Mouse (Mus musculus): ENCODE measurements at regions not wholly inside any gene's neighbourhood (a gene's known extent, or its start where the extent isn't known, plus 50 kb on each side); places are given as distances from the start of the nearest gene placed in this dataset.

- Histone ChIP-seq H3K4me2 (ENCODE audit: low read depth) (no peak overlapping the region), H3K4me3 (ENCODE audit: insufficient read depth in 1 of 2, low read depth in 2 of 2, low read length in 2 of 2) (no peak overlapping the region), H3K36me3 (replicated peaks; ENCODE audit: control insufficient read depth, insufficient read depth, low read depth) (no peaks in the 10 kb centered on the region), H3K9ac (replicated peaks) (no peak overlapping the region), H3K27ac (no peak overlapping the region), H3K27me3 (ENCODE audit: control insufficient read depth, insufficient read depth, low read length) (no peaks in the 10 kb centered on the region; the same call in 1 of the 2 replicates), H3K4me1 (replicated peaks; ENCODE audit: control insufficient read depth in 2 of 2, insufficient read depth in 2 of 2, low read length in 1 of 2) (no peaks in the 10 kb centered on the region), H3K9me3 (ENCODE audit: control insufficient read depth, low read length) (no peaks in the 10 kb centered on the region)
- no peak for TF ChIP-seq CTCF (IDR thresholded peaks at IDR 0.05; ENCODE audit: low read depth)
- no peak for TF ChIP-seq EP300 (IDR thresholded peaks at IDR 0.05; ENCODE audit: low read depth)
- DNase-seq (ENCODE audit: low read depth in 3 of 3, low spot score in 3 of 3) (no peak), ATAC-seq (ENCODE audit: insufficient read depth) (no peak)
- WGBS (ENCODE audit: insufficient replicate concordance): 62% methylated on average over 2 of the region's 2 CpGs
Measured at GRCm38 (mm10) chr11:19226756-19227155, 208.0 kb upstream of the Meis1 start.

GRCm38 (mm10) chr11:19227716-19228115 is 208.9 kb upstream of the Meis1 start:
- DNase-seq (ENCODE audit: low read depth in 3 of 3, low spot score in 3 of 3): no peak
- WGBS (ENCODE audit: insufficient replicate concordance): 56% methylated on average over 4 of the region's 4 CpGs

DNA sequence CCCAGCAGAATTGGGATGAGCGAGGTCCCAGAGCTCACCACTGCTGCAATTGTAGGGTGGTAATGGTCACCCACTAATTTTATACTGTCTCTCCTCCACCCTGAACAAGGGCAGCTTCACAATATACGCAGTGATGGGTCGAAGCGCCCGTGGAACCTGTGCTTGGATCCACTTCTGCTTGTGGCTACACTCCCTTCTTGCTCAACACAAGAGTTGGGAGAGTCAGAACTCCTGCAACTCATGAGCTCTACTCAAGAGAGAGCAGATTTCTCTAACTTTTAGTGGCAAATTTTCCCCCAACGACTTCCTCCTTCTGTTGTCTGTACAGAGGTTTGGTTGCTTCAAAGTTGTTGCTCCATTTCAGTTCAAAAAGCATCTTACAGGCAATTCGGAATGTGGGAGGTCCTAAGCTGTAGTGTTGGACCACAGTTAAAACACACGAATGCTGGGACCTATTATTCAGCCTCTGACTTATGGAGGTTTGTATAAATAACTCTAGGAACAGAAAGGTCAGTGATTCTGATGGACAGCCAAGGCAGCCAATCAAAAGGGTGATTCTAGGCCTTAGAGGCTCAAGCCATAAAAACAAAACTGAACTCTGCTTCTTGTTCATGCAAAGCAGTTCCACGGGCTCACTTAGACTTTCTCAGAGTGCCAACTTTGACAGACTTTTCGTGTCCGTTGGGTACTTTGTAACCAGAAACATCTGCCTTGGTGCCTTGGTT is 227.8 kb upstream of the Meis1 start:
- no peak overlapping the region for H3K4me2 ChIP-seq (ENCODE audit: low read depth)
- H3K9ac ChIP-seq (replicated peaks): no peak overlapping the region
- no peaks in the 10 kb centered on the region for H3K4me1 ChIP-seq (replicated peaks; ENCODE audit: control insufficient read depth in 2 of 2, insufficient read depth in 2 of 2, low read length in 1 of 2)
- no peak overlapping the region for H3K27ac ChIP-seq
- H3K9me3 ChIP-seq (ENCODE audit: control insufficient read depth, low read length): no peaks in the 10 kb centered on the region
- 59% methylated on average over 11 of the region's 11 CpGs for WGBS (ENCODE audit: insufficient replicate concordance)
- DNase-seq (ENCODE audit: low read depth in 3 of 3, low spot score in 3 of 3) (no peak), ATAC-seq (ENCODE audit: insufficient read depth) (no peak)
- H3K27me3 ChIP-seq (ENCODE audit: control insufficient read depth, insufficient read depth, low read length): no peaks in the 10 kb centered on the region
- H3K4me3 ChIP-seq (ENCODE audit: insufficient read depth in 1 of 2, low read depth in 2 of 2, low read length in 2 of 2): no peak overlapping the region
- TF ChIP-seq CTCF (IDR thresholded peaks at IDR 0.05; ENCODE audit: low read depth) (no peak), EP300 (IDR thresholded peaks at IDR 0.05; ENCODE audit: low read depth) (no peak)
- no peaks in the 10 kb centered on the region for H3K36me3 ChIP-seq (replicated peaks; ENCODE audit: control insufficient read depth, insufficient read depth, low read depth)

More at GRCm38 (mm10) chr11:19227716-19228115, 208.9 kb upstream of the Meis1 start:
- Histone ChIP-seq H3K4me1 (replicated peaks; ENCODE audit: control insufficient read depth in 2 of 2, insufficient read depth in 2 of 2, low read length in 1 of 2) (no peaks in the 10 kb centered on the region), H3K4me3 (ENCODE audit: insufficient read depth in 1 of 2, low read depth in 2 of 2, low read length in 2 of 2) (no peak overlapping the region), H3K27me3 (ENCODE audit: control insufficient read depth, insufficient read depth, low read length) (no peaks in the 10 kb centered on the region; the same call in 1 of the 2 replicates), H3K9me3 (ENCODE audit: control insufficient read depth, low read length) (no peaks in the 10 kb centered on the region), H3K9ac (replicated peaks) (no peak overlapping the region), H3K27ac (no peak overlapping the region), H3K36me3 (replicated peaks; ENCODE audit: control insufficient read depth, insufficient read depth, low read depth) (no peaks in the 10 kb centered on the region), H3K4me2 (ENCODE audit: low read depth) (no peak overlapping the region)
- no peak for ATAC-seq (ENCODE audit: insufficient read depth)
- TF ChIP-seq EP300 (IDR thresholded peaks at IDR 0.05; ENCODE audit: low read depth): no peak
- TF ChIP-seq CTCF (IDR thresholded peaks at IDR 0.05; ENCODE audit: low read depth): no peak

DNA sequence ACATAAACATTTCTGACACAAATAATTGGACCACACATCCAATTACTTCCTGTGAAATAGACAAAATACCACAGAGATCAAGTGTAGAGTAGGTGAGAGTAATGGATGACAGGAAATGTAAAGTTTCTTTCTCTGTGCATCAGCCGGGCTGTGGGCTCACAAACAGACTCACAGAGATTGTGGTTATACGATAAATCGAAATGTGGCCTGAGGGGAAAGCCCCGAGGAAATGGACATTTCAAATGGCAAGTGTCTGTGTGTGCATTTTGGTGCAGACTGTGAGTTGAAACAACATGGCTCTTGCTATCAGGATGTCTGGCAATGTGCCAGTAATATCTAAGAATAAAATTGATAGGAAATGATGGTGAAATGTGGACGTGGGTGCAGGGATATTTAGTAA is 234.8 kb upstream of the Meis1 start:
- ATAC-seq (ENCODE audit: insufficient read depth): no peak
- Histone ChIP-seq H3K4me3 (ENCODE audit: insufficient read depth in 1 of 2, low read depth in 2 of 2, low read length in 2 of 2) (no peak overlapping the region), H3K36me3 (replicated peaks; ENCODE audit: control insufficient read depth, insufficient read depth, low read depth) (no peaks in the 10 kb centered on the region), H3K9me3 (ENCODE audit: control insufficient read depth, low read length) (no peaks in the 10 kb centered on the region), H3K9ac (replicated peaks) (no peak overlapping the region), H3K4me2 (ENCODE audit: low read depth) (no peak overlapping the region), H3K27me3 (ENCODE audit: control insufficient read depth, insufficient read depth, low read length) (no peaks in the 10 kb centered on the region), H3K4me1 (replicated peaks; ENCODE audit: control insufficient read depth in 2 of 2, insufficient read depth in 2 of 2, low read length in 1 of 2) (no peaks in the 10 kb centered on the region), H3K27ac (no peak overlapping the region)
- no peak for DNase-seq (ENCODE audit: low read depth in 3 of 3, low spot score in 3 of 3)
- 44% methylated on average over 5 of the region's 5 CpGs for WGBS (ENCODE audit: insufficient replicate concordance)
- TF ChIP-seq EP300 (IDR thresholded peaks at IDR 0.05; ENCODE audit: low read depth): no peak
- TF ChIP-seq CTCF (IDR thresholded peaks at IDR 0.05; ENCODE audit: low read depth): no peak

DNA sequence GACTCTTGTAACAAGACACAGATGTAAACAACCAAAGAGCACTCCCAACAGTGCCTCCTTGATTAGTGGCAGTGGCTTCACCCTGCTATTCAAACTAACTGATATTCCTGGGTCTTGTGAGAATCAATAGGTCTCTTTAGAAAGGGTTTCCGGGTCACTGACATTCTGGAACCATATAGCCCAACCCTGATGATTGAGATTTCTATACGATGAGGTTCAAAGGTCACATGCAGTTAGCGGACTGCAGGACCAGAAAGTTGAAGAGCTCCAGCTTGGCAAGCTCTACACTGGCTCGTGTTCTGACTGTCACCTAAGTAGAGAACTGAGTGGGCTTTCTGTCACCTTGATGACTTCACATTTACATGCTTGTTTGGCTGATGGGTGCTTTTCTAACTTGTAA is 235.4 kb upstream of the Meis1 start:
- WGBS (ENCODE audit: insufficient replicate concordance): 52% methylated on average over 4 of the region's 4 CpGs
- H3K4me2 ChIP-seq (ENCODE audit: low read depth): no peak overlapping the region
- DNase-seq (ENCODE audit: low read depth in 3 of 3, low spot score in 3 of 3) (no peak), ATAC-seq (ENCODE audit: insufficient read depth) (no peak)
- no peaks in the 10 kb centered on the region for H3K4me1 ChIP-seq (replicated peaks; ENCODE audit: control insufficient read depth in 2 of 2, insufficient read depth in 2 of 2, low read length in 1 of 2)
- H3K27me3 ChIP-seq (ENCODE audit: control insufficient read depth, insufficient read depth, low read length): no peaks in the 10 kb centered on the region
- no peak overlapping the region for H3K4me3 ChIP-seq (ENCODE audit: insufficient read depth in 1 of 2, low read depth in 2 of 2, low read length in 2 of 2)
- no peaks in the 10 kb centered on the region for H3K9me3 ChIP-seq (ENCODE audit: control insufficient read depth, low read length)
- H3K9ac ChIP-seq (replicated peaks): no peak overlapping the region
- TF ChIP-seq CTCF (IDR thresholded peaks at IDR 0.05; ENCODE audit: low read depth): no peak
- TF ChIP-seq EP300 (IDR thresholded peaks at IDR 0.05; ENCODE audit: low read depth): no peak
- H3K27ac ChIP-seq: no peak overlapping the region
- H3K36me3 ChIP-seq (replicated peaks; ENCODE audit: control insufficient read depth, insufficient read depth, low read depth): no peaks in the 10 kb centered on the region

All from liver, embryonic 14.5 days (tissue).